In the genomic region with DNA sequence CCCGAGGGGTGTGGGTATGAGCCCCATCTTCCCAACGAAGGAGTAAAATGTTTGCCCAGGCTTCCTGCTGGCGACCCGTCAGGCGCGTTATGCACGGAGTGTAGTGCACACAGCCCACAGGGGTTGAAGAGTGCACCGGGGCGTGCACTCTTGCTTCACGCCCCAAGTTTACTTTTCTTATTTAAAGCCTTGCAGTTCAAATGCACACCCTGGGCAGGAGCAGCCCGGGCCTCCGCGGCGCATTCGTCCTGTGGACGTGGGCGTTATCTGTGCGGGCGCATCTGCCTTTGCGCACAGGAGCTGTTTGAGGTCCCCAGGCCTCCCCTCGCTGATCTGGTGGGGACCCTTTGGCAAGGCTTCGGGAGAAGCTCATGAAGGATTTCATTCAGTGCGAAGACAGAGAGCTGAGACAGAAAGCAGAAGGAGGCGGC, we compare ENCODE assay signal across 10 mouse cellular contexts. TPM values are rescaled to one million over a fixed set of nuclear protein-coding genes. Genes with fewer than 3 reads are reported as not detected.
DNase-seq lines count a peak whose midpoint lies in the region; ATAC-seq and TF ChIP-seq lines count a peak whose summit lies in the region.
"Had no signal": no experiment of that assay in that cellular context is flagged by ENCODE, and none has a peak within 500 bp of the region (broad histone marks: within the 10 kb centered on the region; RNA-seq: fewer than 3 reads in every experiment).

No protein-coding gene starts in this region.

- no peaks in the 10 kb centered on the region for H3K9me3 ChIP-seq in heart, embryonic 12.5 days (replicated peaks)
- no peaks in the 10 kb centered on the region for H3K9me3 ChIP-seq in ES-Bruce4 (replicated peaks; ENCODE audit: control insufficient read depth, insufficient read depth, low read length, poor library complexity, severe bottlenecking)
- H3K9me3 ChIP-seq in forebrain, postnatal 0 days (ENCODE audit: low read length) = no peaks in the 10 kb centered on the region
- H3K9me3 ChIP-seq in midbrain, embryonic 12.5 days = no peaks in the 10 kb centered on the region

- H3K4me3 ChIP-seq in heart, embryonic 12.5 days = peak overlapping the region; percentile 58
- H3K4me3 ChIP-seq in ES-Bruce4 (ENCODE audit: low read depth, low read length) = peak overlapping the region; percentile 30
- no peak overlapping the region for H3K4me3 ChIP-seq in forebrain, postnatal 0 days (ENCODE audit: low read depth, low read length)
- H3K4me3 ChIP-seq in midbrain, embryonic 12.5 days = peak overlapping the region; percentile 43; the same call in 1 of the 2 replicates

- peak overlapping the region; percentile 87 for H3K4me2 ChIP-seq in heart, embryonic 12.5 days
- H3K4me2 ChIP-seq in forebrain, postnatal 0 days (ENCODE audit: low read depth) = no peak overlapping the region
- peak overlapping the region; percentile 64 for H3K4me2 ChIP-seq in midbrain, embryonic 12.5 days (replicated peaks)

- H3K27ac ChIP-seq in heart, embryonic 12.5 days (ENCODE audit: poor library complexity, severe bottlenecking) = no peak overlapping the region
- no peak overlapping the region for H3K27ac ChIP-seq in ES-Bruce4 (ENCODE audit: insufficient read depth, low read length)
- H3K27ac ChIP-seq in forebrain, postnatal 0 days (ENCODE audit: low read depth, low read length) = no peak overlapping the region
- no peak overlapping the region for H3K27ac ChIP-seq in midbrain, embryonic 12.5 days (replicated peaks)
- H3K27ac ChIP-seq: liver, embryonic 14.5 days had no signal

- under 1% methylated on average over 24 of the region's 24 CpGs for WGBS in heart, embryonic 12.5 days
- WGBS in forebrain, postnatal 0 days = 1% methylated on average over 24 of the region's 24 CpGs
- WGBS in midbrain, embryonic 12.5 days = under 1% methylated on average over 24 of the region's 24 CpGs

- H3K27me3 ChIP-seq in heart, embryonic 12.5 days (replicated peaks) = peaks cover 54% of the 10 kb centered on the region
- H3K27me3 ChIP-seq in ES-Bruce4 (ENCODE audit: control insufficient read depth, insufficient read depth, low read length, poor library complexity, severe bottlenecking) = peaks cover 6% of the 10 kb centered on the region
- H3K27me3 ChIP-seq in forebrain, postnatal 0 days (ENCODE audit: insufficient read depth, low read length) = peaks cover 42% of the 10 kb centered on the region
- peaks cover 55% of the 10 kb centered on the region for H3K27me3 ChIP-seq in midbrain, embryonic 12.5 days

- TF ChIP-seq EP300 in ES-Bruce4 (IDR thresholded peaks at IDR 0.05; ENCODE audit: insufficient read depth, low read depth, low read length) = no peak

- no peak overlapping the region for H3K9ac ChIP-seq in heart, embryonic 12.5 days
- peak overlapping the region; percentile 33; the same call in 1 of the 2 replicates for H3K9ac ChIP-seq in ES-Bruce4 (ENCODE audit: low read depth, poor library complexity, severe bottlenecking)
- H3K9ac ChIP-seq in forebrain, postnatal 0 days = no peak overlapping the region
- H3K9ac ChIP-seq in midbrain, embryonic 12.5 days (replicated peaks) = no peak overlapping the region
- H3K9ac ChIP-seq: liver, embryonic 14.5 days had no signal

- peaks cover 7% of the 10 kb centered on the region; the same call in 1 of the 2 replicates for H3K4me1 ChIP-seq in heart, embryonic 12.5 days (replicated peaks)
- peaks cover 1% of the 10 kb centered on the region for H3K4me1 ChIP-seq in ES-Bruce4 (ENCODE audit: control insufficient read depth, insufficient read depth, low read length)
- no peaks in the 10 kb centered on the region for H3K4me1 ChIP-seq in forebrain, postnatal 0 days (ENCODE audit: insufficient read depth)
- H3K4me1 ChIP-seq in midbrain, embryonic 12.5 days = peaks cover 12% of the 10 kb centered on the region; the same call in 1 of the 2 replicates

- no peak for TF ChIP-seq CTCF in ES-Bruce4 (IDR thresholded peaks at IDR 0.05; ENCODE audit: low read depth, low read length)
- no peak for TF ChIP-seq CTCF in forebrain, postnatal 0 days (IDR thresholded peaks at IDR 0.05; ENCODE audit: low read depth)

- ATAC-seq in heart, embryonic 12.5 days (ENCODE audit: insufficient number of reproducible peaks, low FRiP score) = no peak
- ATAC-seq in forebrain, postnatal 0 days = peak; percentile 3; the same call in 1 of the 2 replicates
- no peak for ATAC-seq in midbrain, embryonic 12.5 days (ENCODE audit: low FRiP score, low read depth)

- no peaks in the 10 kb centered on the region for H3K36me3 ChIP-seq in heart, embryonic 12.5 days
- H3K36me3 ChIP-seq in ES-Bruce4 (ENCODE audit: control insufficient read depth, insufficient read depth, low read length, poor library complexity, severe bottlenecking) = no peaks in the 10 kb centered on the region
- no peaks in the 10 kb centered on the region for H3K36me3 ChIP-seq in forebrain, postnatal 0 days (ENCODE audit: insufficient read depth)
- no peaks in the 10 kb centered on the region for H3K36me3 ChIP-seq in midbrain, embryonic 12.5 days

- no peak for DNase-seq in heart, postnatal 4 days
- no peak for DNase-seq in forebrain, postnatal 0 days
- DNase-seq in layer of hippocampus, adult 9-11 months = no peak
- no peak for DNase-seq in layer of hippocampus, adult 11-12 months (ENCODE audit: low spot score)
- no peak for DNase-seq in spleen, postnatal 36 days (ENCODE audit: low spot score in 2 of 2)

- no peak for TF ChIP-seq POLR2A in ES-Bruce4 (IDR thresholded peaks at IDR 0.05; ENCODE audit: insufficient read depth, low read length)

RNA-seq across cellular contexts. Expression of a gene that starts 0.8 kb away (rescaled TPM):
- 0.35 and 0.55 TPM in 2 replicates for polyA plus RNA-seq in heart, embryonic 12.5 days (2016; fragmentation: Nextera tagmentation; extraction: Ambion mirVana)
- total RNA-seq in heart, postnatal 4 days (2021) = not detected
- polyA plus RNA-seq in ES-Bruce4 (2011; ENCODE audit: insufficient read depth, insufficient read length, low read depth, missing spikeins) = not detected in 2 replicates
- total RNA-seq in forebrain, postnatal 0 days (2014; rRNA removed) = 0.92 and 1.0 TPM in 2 replicates
- polyA plus RNA-seq in forebrain, postnatal 0 days (2015; fragmentation: Nextera tagmentation; extraction: Ambion mirVana) = 0.15 TPM in 1 of 2 replicates, not detected in the other
- 1.7 and 1.9 TPM in 2 replicates for polyA plus RNA-seq in midbrain, embryonic 12.5 days (2016; fragmentation: Nextera tagmentation; extraction: Ambion mirVana)
- total RNA-seq: common myeloid progenitor, adult 5-6 weeks had no signal

RNA-seq across cellular contexts. Expression of a gene that starts 0.8 kb away (rescaled TPM):
- 4.3 and 5.8 TPM in 2 replicates for polyA plus RNA-seq in heart, embryonic 12.5 days (2016; fragmentation: Nextera tagmentation; extraction: Ambion mirVana)
- total RNA-seq in heart, postnatal 4 days (2021) = 1 to 10 TPM in 1 of 2 experiments, under 1 TPM in 1; 0.81 to 1.1 TPM
- 10.7 and 12.3 TPM in 2 replicates for polyA plus RNA-seq in ES-Bruce4 (2011; ENCODE audit: insufficient read depth, insufficient read length, low read depth, missing spikeins)
- 0.85 TPM in 1 of 2 replicates, not detected in the other for total RNA-seq in forebrain, postnatal 0 days (2014; rRNA removed)
- polyA plus RNA-seq in forebrain, postnatal 0 days (2015; fragmentation: Nextera tagmentation; extraction: Ambion mirVana) = 0.16 and 0.52 TPM in 2 replicates
- polyA plus RNA-seq in midbrain, embryonic 12.5 days (2016; fragmentation: Nextera tagmentation; extraction: Ambion mirVana) = 8.5 and 10.3 TPM in 2 replicates
- total RNA-seq: common myeloid progenitor, adult 5-6 weeks had no signal

RNA-seq across cellular contexts. Expression of a gene that starts 10.1 kb away (rescaled TPM):
- polyA plus RNA-seq in heart, embryonic 12.5 days (2016; fragmentation: Nextera tagmentation; extraction: Ambion mirVana) = 14.8 TPM in 2 replicates
- total RNA-seq in heart, postnatal 4 days (2021) = 1 to 10 TPM; 2.0 to 2.9 TPM
- polyA plus RNA-seq in ES-Bruce4 (2011; ENCODE audit: insufficient read depth, insufficient read length, low read depth, missing spikeins) = 6.7 and 9.4 TPM in 2 replicates
- total RNA-seq in forebrain, postnatal 0 days (2014; rRNA removed) = not detected in 2 replicates
- 1.5 and 1.7 TPM in 2 replicates for polyA plus RNA-seq in forebrain, postnatal 0 days (2015; fragmentation: Nextera tagmentation; extraction: Ambion mirVana)
- 18.2 and 24.7 TPM in 2 replicates for polyA plus RNA-seq in midbrain, embryonic 12.5 days (2016; fragmentation: Nextera tagmentation; extraction: Ambion mirVana)
